Mouse (Mus musculus) midbrain, embryonic 15.5 days (tissue): ENCODE results near the gene Larp4b. TPM values are rescaled to one million over a fixed set of nuclear protein-coding genes. Genes with fewer than 3 reads are reported as not detected.

Experiments used
- polyA plus RNA-seq: library from polyadenylated mRNA; unstranded; fragments of >200 nt; fragmentation: Nextera tagmentation; extraction: Ambion mirVana; gene quantifications from 2 replicates; pipeline ENCODE4 v1.2.1, GENCODE M21; 2015

Gene Larp4b
- polyA plus RNA-seq, 1 experiment from 2014 or later: 39.3 TPM

Other genes starting within 250 kb of the Larp4b start
- 55.4 and 58.2 TPM in 2 replicates for gene Wdr37, start 222.0 kb upstream of the Larp4b start, polyA plus RNA-seq
- gene Idi1, start 208.4 kb upstream of the Larp4b start, polyA plus RNA-seq: 89.4 and 94.1 TPM in 2 replicates
- gene Gm9745, start 145.7 kb upstream of the Larp4b start, polyA plus RNA-seq: not detected in 2 replicates
- not detected in 2 replicates for gene Idi2, start 141.0 kb upstream of the Larp4b start, polyA plus RNA-seq
- gene Gtpbp4, start 97.8 kb upstream of the Larp4b start, polyA plus RNA-seq: 67.7 and 71.5 TPM in 2 replicates
- gene Dip2c, start 182.6 kb downstream of the Larp4b start, polyA plus RNA-seq: 14.0 and 14.7 TPM in 2 replicates